8 mouse cellular contexts compared by ENCODE assay signal in genomic region chr7:63753274-63753751, GRCm38 (mm10).
A peak's percentile ranks its signal among the peaks of the same experiment; 100 is the strongest.
DNase-seq lines count a peak whose midpoint lies in the region; ATAC-seq and TF ChIP-seq lines count a peak whose summit lies in the region.

No protein-coding gene starts in this region.

- no peak overlapping the region for H3K4me2 ChIP-seq in heart, postnatal 0 days (ENCODE audit: low read depth, low read length)
- H3K4me2 ChIP-seq in lung, embryonic 14.5 days: 0 out of 2 replicates have a peak overlapping the region, but pooled peaks have one; percentile 2

- no peak overlapping the region for H3K9ac ChIP-seq in heart, postnatal 0 days (replicated peaks; ENCODE audit: low read depth, low read length)
- no peak overlapping the region for H3K9ac ChIP-seq in lung, embryonic 14.5 days

- H3K36me3 ChIP-seq in G1E (replicated peaks): no peaks in the 10 kb centered on the region
- no peaks in the 10 kb centered on the region for H3K36me3 ChIP-seq in heart, postnatal 0 days (replicated peaks; ENCODE audit: control insufficient read depth, insufficient read depth, low read length)
- no peaks in the 10 kb centered on the region for H3K36me3 ChIP-seq in lung, embryonic 14.5 days (ENCODE audit: insufficient read depth)

- no peak overlapping the region for H3K27ac ChIP-seq in heart, postnatal 0 days (ENCODE audit: low read depth)
- no peak overlapping the region for H3K27ac ChIP-seq in lung, embryonic 14.5 days (ENCODE audit: low read depth)

- no peak overlapping the region for H3K4me3 ChIP-seq in G1E (ENCODE audit: low read depth, low read length)
- H3K4me3 ChIP-seq in heart, postnatal 0 days (ENCODE audit: low read depth, low read length): no peak overlapping the region
- H3K4me3 ChIP-seq in lung, embryonic 14.5 days (ENCODE audit: low read depth, low read length): no peak overlapping the region

- no peak for TF ChIP-seq EP300 in heart, postnatal 0 days (IDR thresholded peaks at IDR 0.05; ENCODE audit: low read depth)

- 20% methylated on average over 6 of the region's 6 CpGs for WGBS in heart, postnatal 0 days
- WGBS in lung, embryonic 14.5 days: 10% methylated on average over 6 of the region's 6 CpGs

- H3K9me3 ChIP-seq in G1E (replicated peaks): peaks cover 13% of the 10 kb centered on the region
- no peaks in the 10 kb centered on the region for H3K9me3 ChIP-seq in heart, postnatal 0 days (replicated peaks; ENCODE audit: control insufficient read depth, low read length)
- no peaks in the 10 kb centered on the region for H3K9me3 ChIP-seq in lung, embryonic 14.5 days (ENCODE audit: low read depth, low read length)

- H3K27me3 ChIP-seq in G1E (ENCODE audit: insufficient read depth, low read length): no peaks in the 10 kb centered on the region
- H3K27me3 ChIP-seq in heart, postnatal 0 days (ENCODE audit: control insufficient read depth, insufficient read depth, low read length): peaks cover 47% of the 10 kb centered on the region
- H3K27me3 ChIP-seq in lung, embryonic 14.5 days (ENCODE audit: insufficient read depth, low read length): peaks cover 48% of the 10 kb centered on the region

- H3K4me1 ChIP-seq in G1E (ENCODE audit: insufficient read depth, low read depth, low read length): peaks cover 3% of the 10 kb centered on the region
- peaks cover 12% of the 10 kb centered on the region for H3K4me1 ChIP-seq in heart, postnatal 0 days (ENCODE audit: control insufficient read depth, insufficient read depth)
- no peaks in the 10 kb centered on the region for H3K4me1 ChIP-seq in lung, embryonic 14.5 days (ENCODE audit: insufficient read depth)

- DNase-seq in adrenal gland, adult (ENCODE audit: inconsistent age in 2 of 2, low spot score in 1 of 2): peak; percentile 66 to 86
- no peak for DNase-seq in adrenal gland, postnatal 4 days (ENCODE audit: low spot score in 2 of 2)
- peak; percentile 57 for DNase-seq in G1E (ENCODE audit: low spot score)
- peak; percentile 63 to 73 for DNase-seq in cerebellum, postnatal 36 days
- DNase-seq in heart, postnatal 0 days (ENCODE audit: low spot score): peak; percentile 74
- peak; percentile 17 to 27 for DNase-seq in kidney, postnatal 4 days
- peak; percentile 87 for DNase-seq in lung, embryonic 14.5 days

- peak; percentile 22; the same call in 1 of the 2 replicates for ATAC-seq in G1E (ENCODE audit: extremely low read depth, insufficient number of reproducible peaks, low FRiP score, poor library complexity, severe bottlenecking)
- peak; percentile 34 for ATAC-seq in heart, postnatal 0 days (ENCODE audit: insufficient read depth, low read depth)
- ATAC-seq in lung, embryonic 14.5 days (ENCODE audit: insufficient read depth): peak; percentile 36; the same call in 1 of the 2 replicates
- ATAC-seq in neutrophil, adult 5-6 weeks (ENCODE audit: extremely low read depth, insufficient number of reproducible peaks, low FRiP score, poor library complexity, severe bottlenecking): peak; percentile 14; the same call in 1 of the 2 replicates

- 0 out of 2 replicates have a peak, but pooled peaks have one; percentile 18 for TF ChIP-seq CTCF in G1E (IDR thresholded peaks at IDR 0.05; ENCODE audit: low read depth, low read length)
- TF ChIP-seq CTCF in heart, postnatal 0 days (IDR thresholded peaks at IDR 0.05; ENCODE audit: low read depth): peak; percentile 67
- peak; percentile 70 for TF ChIP-seq CTCF in lung, embryonic 14.5 days (IDR thresholded peaks at IDR 0.05; ENCODE audit: low read depth)

Comparison
In these comparisons a context has a peak if more than half of its experiments do, and no peak if none do; other contexts are left out.
1. DNase-seq: peak in adrenal gland, adult (2 of 2), G1E (single experiment), cerebellum, postnatal 36 days (2 of 2), heart, postnatal 0 days (single experiment), kidney, postnatal 4 days (2 of 2) and lung, embryonic 14.5 days (single experiment); none in adrenal gland, postnatal 4 days (0 of 2).
2. CTCF ChIP-seq: peak in every context shown above with its lines; median percentile 70 in lung, embryonic 14.5 days; 67 in heart, postnatal 0 days; 18 in G1E.
3. Peak in every context shown above with its lines, with median percentiles within 50 percentile points of each other: ATAC-seq.